Mouse (Mus musculus) adrenal gland, postnatal 10 days (tissue): ENCODE results near the gene Ippk. TPM values are rescaled to one million over a fixed set of nuclear protein-coding genes. Genes with fewer than 3 reads are reported as not detected.

Source experiments
- DNase-seq: peaks from one replicate; pipeline ENCODE4 v3.0.0; 2021; ENCODE audit warnings: mixed read lengths
- total RNA-seq, 2 experiments: library from RNA; stranded (reverse); gene quantifications; 2 replicates each; pipeline ENCODE4 v1.2.3; 2021

The Ippk gene
- total RNA-seq, 2 experiments from 2014 or later: 13.1 to 23.5 TPM

DNA sequence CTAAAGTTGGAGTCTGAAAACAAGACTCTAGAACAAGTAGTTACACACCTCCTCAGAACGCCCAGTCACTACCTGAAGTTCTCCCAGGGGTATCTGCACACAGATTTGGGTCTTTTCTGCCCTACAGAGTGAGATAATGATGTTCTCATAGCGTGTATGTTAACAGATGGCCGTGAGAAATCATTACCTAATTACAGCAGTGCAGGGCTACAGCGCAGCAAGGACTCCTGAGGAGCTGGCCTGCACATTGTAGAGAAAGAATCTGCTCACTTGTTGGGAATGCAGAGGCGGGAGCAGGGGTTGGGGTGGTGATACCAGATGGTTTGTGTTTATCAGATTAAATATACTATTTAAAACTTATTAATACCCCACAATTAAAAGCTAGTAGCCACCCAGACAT is 59.5 kb downstream of the Ippk start:
- peak; percentile 50 for DNase-seq

GRCm38 (mm10) chr13:49485388-49485787 is 64.3 kb downstream of the Ippk start:
- DNase-seq: no peak

- DNase-seq: no peak
Observed at GRCm38 (mm10) chr13:49492376-49493368, 71.6 kb downstream of the Ippk start, which contains the start of gene Tes3-ps. Tes3-ps (plus strand) TSS chr13:49493318.

DNA sequence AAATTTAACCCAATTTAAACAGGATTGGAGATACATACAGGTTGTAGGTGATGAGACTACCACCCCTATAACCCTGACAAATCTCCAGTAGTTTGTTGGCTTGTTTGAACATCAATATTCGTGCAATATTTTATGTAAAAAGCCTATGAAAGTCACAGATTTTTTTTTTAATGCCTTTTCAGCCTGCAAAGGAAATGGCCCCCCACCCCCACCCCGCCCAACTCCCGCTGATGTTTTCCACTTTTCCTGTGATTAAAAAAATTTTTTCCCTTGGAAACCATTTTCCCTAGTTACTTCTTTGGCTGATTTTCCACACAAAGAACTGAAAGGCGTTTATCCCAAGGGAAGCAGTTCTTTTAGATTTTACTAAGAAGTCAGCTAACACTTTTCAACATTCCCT is 83.5 kb downstream of the Ippk start, which contains the start of gene Ecm2:
Gene Ecm2 (plus strand): TSS at position 301 of the 400 bp plus-strand sequence.
- no peak for DNase-seq

DNA sequence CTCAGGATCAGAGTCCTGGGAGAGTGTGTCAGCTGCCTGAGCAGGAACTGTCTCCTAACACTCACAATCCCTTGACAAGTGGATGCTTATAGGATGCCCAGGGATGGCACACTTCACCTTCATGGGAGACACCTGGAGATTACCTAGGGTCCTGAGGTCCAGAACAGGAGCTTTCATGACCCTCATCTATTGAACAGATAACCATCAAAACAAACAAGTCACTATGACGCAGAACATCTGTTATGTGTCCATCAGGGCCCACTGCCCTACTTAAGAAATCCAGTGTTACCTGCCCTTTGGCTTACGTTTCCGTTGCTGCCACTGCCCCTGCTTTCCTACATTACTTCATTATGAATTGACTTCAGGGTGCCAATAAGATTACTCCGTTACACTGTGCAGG is 84.7 kb downstream of the Ippk start:
- DNase-seq: no peak

DNA sequence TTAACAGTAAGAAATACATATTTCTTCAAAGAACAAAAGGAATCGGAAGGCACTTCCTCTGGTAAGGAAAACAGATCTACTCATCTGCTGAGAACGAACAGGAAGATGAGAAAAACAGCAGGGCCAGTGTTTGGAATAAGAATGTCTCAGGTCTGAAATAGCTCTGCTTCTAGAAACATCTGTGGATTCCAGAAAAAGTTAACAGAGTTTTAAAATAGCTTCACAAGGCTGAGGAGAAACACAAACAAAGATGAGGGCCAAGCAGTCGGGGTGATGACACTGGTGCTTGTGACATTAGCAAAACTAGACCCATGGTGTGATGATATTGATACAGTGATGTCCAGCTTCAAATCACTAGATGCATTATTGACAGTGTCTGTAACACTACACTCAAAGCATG is 86.1 kb downstream of the Ippk start:
- no peak for DNase-seq

Other genes starting within 250 kb of the Ippk start
- 10 to 100 TPM; 77.3 to 79.6 TPM for gene Ninj1, start 233.8 kb upstream of the Ippk start, total RNA-seq
- gene Card19, start 205.2 kb upstream of the Ippk start, total RNA-seq: 10 to 100 TPM; 52.5 to 58.9 TPM
- 1 to 10 TPM; 1.8 to 1.9 TPM for gene Susd3, start 172.5 kb upstream of the Ippk start, total RNA-seq
- 1 to 10 TPM; 3.7 to 3.8 TPM for gene Fgd3, start 100.9 kb upstream of the Ippk start, total RNA-seq
- 10 to 100 TPM; 31.0 to 31.6 TPM for gene Bicd2, start 79.7 kb upstream of the Ippk start, total RNA-seq
- 1 to 10 TPM; 1.1 to 1.3 TPM for gene Tes3-ps, start 72.1 kb downstream of the Ippk start, total RNA-seq
- gene Ecm2, start 83.6 kb downstream of the Ippk start, total RNA-seq: 10 to 100 TPM; 10.0 to 10.9 TPM
- 10 to 100 TPM; 34.8 to 50.4 TPM for gene Aspn, start 123.2 kb downstream of the Ippk start, total RNA-seq
- 1 to 10 TPM; 1.7 to 5.8 TPM for gene Omd, start 161.2 kb downstream of the Ippk start, total RNA-seq
- 10 to 100 TPM; 41.6 to 46.9 TPM for gene Ogn, start 186.8 kb downstream of the Ippk start, total RNA-seq
- 1 to 10 TPM; 5.1 to 5.8 TPM for gene Cenpp, start 231.5 kb downstream of the Ippk start, total RNA-seq
- gene Nol8, start 231.8 kb downstream of the Ippk start, total RNA-seq: 10 to 100 TPM; 18.7 to 19.1 TPM